Mouse (Mus musculus) ES-Bruce4 (cell line): ENCODE measurements at regions not wholly inside any gene's neighbourhood (a gene's known extent, or its start where the extent isn't known, plus 50 kb on each side); places are given as distances from the start of the nearest gene placed in this dataset.

ENCODE experiments used
- CTCF ChIP-seq: IDR thresholded peaks from one replicate; pipeline ENCODE4 v1.8.1; 2011; ENCODE audit warnings: low read depth, low read length
- EP300 ChIP-seq: IDR thresholded peaks from 2 replicates; pipeline ENCODE4 v1.6.1; 2011; ENCODE audit warnings: low read depth, low read length; ENCODE audit not compliant: insufficient read depth
- POLR2A ChIP-seq: IDR thresholded peaks from one replicate; pipeline ENCODE4 v1.8.1; 2011; ENCODE audit warnings: low read length; ENCODE audit not compliant: insufficient read depth

GRCm38 (mm10) chr5:118326837-118327541, 82.0 kb downstream of the 2410131K14Rik start:
- TF ChIP-seq POLR2A = no peak
- TF ChIP-seq CTCF = no peak
- peak; percentile 89 for TF ChIP-seq EP300
